Mouse (Mus musculus): Measurements from ENCODE around the gene Slc51b.

Slc51b gene

DNA sequence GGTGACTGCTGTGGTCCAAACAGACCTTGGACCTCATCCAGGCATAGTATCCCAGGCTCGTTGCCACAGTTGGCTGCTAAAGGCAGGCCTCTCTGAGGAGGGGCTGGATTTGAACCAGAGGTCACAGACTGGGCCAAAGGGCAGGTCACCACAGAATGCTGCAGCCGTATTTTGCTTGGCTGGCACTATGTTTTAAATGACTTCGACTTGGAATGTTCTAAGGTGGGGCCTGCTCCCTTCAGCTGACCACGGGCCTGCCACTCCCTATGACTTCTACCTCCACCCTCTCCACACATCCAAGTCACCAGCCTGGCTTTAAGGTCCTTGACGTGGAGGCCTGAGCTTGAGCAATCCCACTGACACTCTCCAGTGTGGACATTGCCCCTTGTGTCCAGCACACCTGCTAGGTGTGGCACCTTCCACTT, 13.9 kb downstream of the Slc51b start:
- DNase-seq (ENCODE audit: low spot score in 2 of 2): no peak

DNA sequence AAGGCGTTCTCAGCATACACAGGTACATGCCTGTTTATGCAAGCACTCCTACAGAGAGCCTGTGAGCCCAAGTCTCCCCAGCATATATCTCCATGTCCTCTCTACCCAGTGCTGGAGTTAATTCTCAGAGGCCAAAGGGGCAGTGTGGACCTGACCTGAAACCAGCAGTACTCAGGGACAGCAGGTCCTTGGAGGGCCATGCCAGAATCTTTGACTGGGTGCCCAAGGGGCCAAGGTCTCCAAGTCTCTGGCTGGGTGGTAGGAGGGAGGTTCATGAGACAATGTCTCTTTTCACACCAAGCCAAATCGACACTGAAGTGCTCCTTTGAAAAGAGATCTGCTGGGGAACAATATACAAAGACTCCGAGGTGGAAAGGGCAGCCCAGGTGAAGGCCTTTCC, 14.9 kb downstream of the Slc51b start:
- DNase-seq (ENCODE audit: low spot score in 2 of 2): no peak

DNA sequence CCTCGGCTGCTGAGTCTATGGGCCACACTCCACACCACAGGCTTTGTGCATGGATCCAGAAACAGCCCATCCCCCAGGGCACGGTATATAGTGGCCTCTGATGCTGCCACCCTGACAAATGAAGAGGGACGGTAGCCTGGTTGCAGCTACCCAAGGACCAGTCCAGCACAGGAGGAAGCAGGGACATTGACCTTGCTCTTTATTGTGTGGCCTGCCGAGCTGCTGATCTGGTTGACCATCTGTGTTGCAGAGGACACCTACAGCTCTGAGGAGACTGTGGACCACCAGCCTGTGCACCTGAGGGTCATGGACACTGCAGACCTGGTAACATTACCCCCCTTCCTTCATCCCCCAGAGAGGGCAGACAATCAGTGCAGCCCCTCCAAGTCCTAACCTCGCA, 15.4 kb downstream of the Slc51b start:
- DNase-seq (ENCODE audit: low spot score in 2 of 2): no peak

GRCm38 (mm10) chr9:65405184-65405449, 17.6 kb downstream of the Slc51b start:
- no peak for DNase-seq (ENCODE audit: low spot score in 2 of 2)

GRCm38 (mm10) chr9:65404331-65405183, 18.2 kb downstream of the Slc51b start:
- peak; percentile 69 to 83 for DNase-seq (ENCODE audit: low spot score in 2 of 2)

- DNase-seq (ENCODE audit: low spot score in 2 of 2): no peak
Observed at GRCm38 (mm10) chr9:65399934-65400333, 22.8 kb downstream of the Slc51b start.

GRCm38 (mm10) chr9:65398279-65398678, 24.5 kb downstream of the Slc51b start, which contains the start of gene Rasl12:
Gene Rasl12 (plus strand): TSS chr9:65398506.
- peak; percentile 35 to 49 for DNase-seq (ENCODE audit: low spot score in 2 of 2)

DNA sequence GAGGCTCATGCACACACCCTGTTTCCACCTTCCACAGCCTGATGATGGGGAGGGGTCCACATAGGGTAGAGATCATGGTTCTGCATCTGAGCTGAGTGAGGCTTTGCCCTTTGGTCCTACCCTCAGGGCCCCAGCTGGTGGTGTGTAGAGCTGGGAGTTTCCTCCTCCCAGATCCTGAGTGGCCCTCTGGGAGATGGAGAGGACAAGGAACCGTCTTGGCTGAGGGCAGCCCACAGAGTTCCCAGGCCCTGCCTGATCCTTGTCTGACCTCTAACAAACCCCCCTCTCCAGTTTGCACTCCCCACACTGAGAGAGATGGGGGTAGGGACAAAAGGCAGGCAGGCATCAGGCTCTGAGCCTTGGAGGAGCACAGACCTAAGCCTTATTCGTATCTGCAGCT, 28.4 kb downstream of the Slc51b start:
- no peak for DNase-seq (ENCODE audit: low spot score in 2 of 2)

GRCm38 (mm10) chr9:65393606-65394005, 29.1 kb downstream of the Slc51b start:
- DNase-seq (ENCODE audit: low spot score in 2 of 2): no peak

DNA sequence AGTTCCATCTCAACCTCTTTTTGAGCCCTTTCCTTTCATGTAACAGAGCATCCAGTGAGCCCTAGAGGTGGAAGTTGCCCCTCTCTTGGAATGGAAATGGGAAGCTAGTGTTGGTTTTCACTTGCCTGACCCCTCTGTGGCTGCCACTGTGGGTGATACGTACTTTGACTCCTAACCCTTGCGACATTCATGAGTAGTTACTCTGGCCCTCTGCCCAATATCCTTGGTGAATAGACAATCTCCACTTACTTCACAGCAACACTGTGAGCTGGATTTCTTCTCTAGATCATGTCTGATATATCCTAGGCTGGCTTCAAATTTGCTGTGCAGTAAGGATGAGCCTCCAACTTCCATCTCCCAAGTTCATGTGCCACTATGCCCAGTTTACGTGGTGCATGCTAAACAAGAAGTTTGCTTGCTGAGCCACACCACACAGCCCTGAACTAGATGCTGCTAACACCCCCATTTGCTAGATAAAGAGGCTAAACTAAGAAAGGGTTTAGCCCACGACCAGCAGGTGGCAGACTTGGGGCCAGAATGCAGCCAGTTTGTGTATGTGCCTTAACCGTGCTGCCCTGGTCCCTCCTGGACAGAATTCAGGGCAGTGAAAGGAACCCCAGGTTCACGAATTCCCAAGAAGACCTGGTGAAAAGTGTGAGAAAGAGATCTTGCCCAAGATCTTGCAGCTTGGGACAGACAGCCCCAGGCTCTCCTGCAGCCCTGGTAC, 30.0 kb downstream of the Slc51b start:
- DNase-seq (ENCODE audit: low spot score in 2 of 2): peak; percentile 64 to 71

- DNase-seq (ENCODE audit: low spot score in 2 of 2): no peak
Observed at GRCm38 (mm10) chr9:65391613-65391964, 31.2 kb downstream of the Slc51b start, which contains the start of gene Kbtbd13. Gene Kbtbd13 (minus strand): TSS chr9:65391652.

GRCm38 (mm10) chr9:65390752-65391612, 31.8 kb downstream of the Slc51b start:
- DNase-seq (ENCODE audit: low spot score in 2 of 2): no peak

GRCm38 (mm10) chr9:65386373-65387140, 36.2 kb downstream of the Slc51b start:
- DNase-seq (ENCODE audit: low spot score in 2 of 2): no peak

- no peak for DNase-seq (ENCODE audit: low spot score in 2 of 2)
Observed at GRCm38 (mm10) chr9:65384276-65384675, 38.5 kb downstream of the Slc51b start.

DNA sequence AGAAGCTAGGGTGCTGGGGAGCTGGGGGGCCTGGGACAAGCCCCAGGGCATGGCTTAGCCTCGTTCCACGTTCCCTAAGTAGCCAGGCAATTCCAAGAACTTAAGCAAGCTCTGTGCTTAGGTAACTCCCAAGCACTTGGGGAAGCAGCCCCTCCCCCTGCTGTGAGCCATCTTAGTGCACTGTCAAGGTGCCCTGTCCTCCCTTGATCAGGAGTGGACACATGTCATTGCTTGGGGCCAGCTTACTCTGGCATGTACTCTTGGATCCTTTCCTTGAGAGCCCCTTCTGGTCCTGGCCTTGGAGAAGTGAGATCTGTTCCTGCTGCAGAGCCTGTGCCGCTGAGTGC, 40.0 kb downstream of the Slc51b start:
- DNase-seq (ENCODE audit: low spot score in 2 of 2): no peak

DNA sequence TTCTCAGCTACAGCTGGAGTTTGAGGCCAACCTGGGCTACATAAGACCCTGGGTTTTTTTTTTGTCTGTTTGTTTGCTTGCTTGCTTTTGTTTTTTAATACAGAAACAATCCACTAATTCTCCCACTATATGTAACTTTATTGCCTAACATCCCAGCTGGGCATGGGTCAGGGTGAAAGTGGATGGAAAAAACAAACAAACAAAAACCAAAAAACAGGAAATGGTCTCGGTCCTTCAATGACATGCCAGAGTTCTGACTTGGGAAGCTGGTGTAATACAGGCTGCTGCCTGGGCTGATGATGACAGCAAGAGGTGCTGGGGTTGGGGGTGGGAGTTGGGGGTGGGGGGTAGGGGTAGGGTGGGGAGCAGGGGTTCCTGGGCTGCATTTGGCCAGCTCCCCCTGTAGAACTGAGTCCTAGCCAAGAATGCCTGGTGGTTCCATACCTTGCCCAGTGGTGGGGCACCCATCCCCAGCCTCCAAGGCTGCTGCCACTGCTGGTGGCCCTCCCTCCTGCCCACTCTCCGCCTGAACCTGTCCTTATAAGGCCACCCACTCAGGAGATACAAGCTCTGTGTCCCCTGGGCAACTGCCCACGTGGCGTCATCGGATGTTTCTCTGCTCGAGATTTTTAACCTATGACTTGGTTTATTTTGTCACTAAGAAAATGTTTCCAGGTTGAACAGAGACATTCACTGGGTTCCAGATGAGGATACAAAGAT, 40.6 kb downstream of the Slc51b start:
- DNase-seq (ENCODE audit: low spot score in 2 of 2): no peak

DNA sequence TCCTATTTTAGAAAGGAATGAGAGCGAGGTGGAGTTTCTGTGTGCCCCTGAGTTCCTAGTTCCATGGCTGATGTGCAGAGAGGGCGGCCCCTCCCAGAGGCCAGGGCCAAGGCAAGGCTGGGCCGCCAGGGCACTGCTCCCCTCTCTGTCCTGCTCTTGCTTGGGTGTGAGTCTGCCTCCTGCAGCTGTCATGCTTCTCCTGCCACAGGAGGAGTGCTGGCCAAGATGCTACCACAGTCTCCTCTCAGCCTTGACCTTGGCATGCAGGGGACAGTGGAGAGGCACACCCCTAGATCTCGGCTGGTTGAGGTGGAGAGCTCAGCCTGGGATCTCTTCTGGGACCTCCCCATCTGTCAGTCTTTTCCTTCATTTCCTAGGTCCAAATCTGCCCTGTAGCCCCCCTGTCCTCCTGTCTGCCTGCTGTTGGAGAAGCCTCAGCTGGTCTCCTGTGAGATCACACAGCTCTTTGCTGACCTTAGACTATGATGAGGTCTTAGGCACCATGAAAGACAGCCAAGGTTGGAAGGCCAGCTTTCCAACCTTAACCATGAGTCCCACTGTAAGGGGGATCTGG, 41.7 kb downstream of the Slc51b start:
- no peak for DNase-seq (ENCODE audit: low spot score in 2 of 2)

- peak; percentile 71 to 75 for DNase-seq (ENCODE audit: low spot score in 2 of 2)
Observed at GRCm38 (mm10) chr9:65375163-65375934, 47.4 kb downstream of the Slc51b start.

- DNase-seq (ENCODE audit: low spot score in 2 of 2): no peak
Observed at GRCm38 (mm10) chr9:65374468-65375162, 48.1 kb downstream of the Slc51b start.
